Mouse (Mus musculus) ES-Bruce4 (cell line): ENCODE results near the gene Pdia4. TPM values are rescaled to one million over a fixed set of nuclear protein-coding genes. Genes with fewer than 3 reads are reported as not detected.
"Not testable (repeated sequence)": the region's sequence is repeated elsewhere in the genome, so short reads cannot be mapped to it uniquely, and the experiment has no call there.

Experiments used
- H3K27ac ChIP-seq: 2 replicates; pipeline ENCODE4 v1.5.1; 2012; ENCODE audit warnings: low read length, inconsistent platforms; ENCODE audit not compliant: insufficient read depth
- H3K27me3 ChIP-seq: 2 replicates; pipeline ENCODE4 v1.6.1; 2012; ENCODE audit warnings: mild to moderate bottlenecking, low read length, inconsistent platforms; ENCODE audit not compliant: control insufficient read depth, poor library complexity, insufficient read depth, severe bottlenecking
- H3K36me3 ChIP-seq: 2 replicates; pipeline ENCODE4 v1.6.1; 2012; ENCODE audit warnings: inconsistent platforms, mild to moderate bottlenecking, low read length, moderate library complexity; ENCODE audit not compliant: control insufficient read depth, poor library complexity, insufficient read depth, severe bottlenecking
- H3K4me1 ChIP-seq: one replicate; pipeline ENCODE4 v1.8.1; 2011; ENCODE audit warnings: low read length; ENCODE audit not compliant: control insufficient read depth, insufficient read depth
- H3K4me3 ChIP-seq: 2 replicates; pipeline ENCODE4 v1.5.1; 2011; ENCODE audit warnings: low read depth, mild to moderate bottlenecking, low read length
- H3K9ac ChIP-seq: 2 replicates; pipeline ENCODE4 v1.6.1; 2012; ENCODE audit warnings: low read depth, mild to moderate bottlenecking, inconsistent platforms; ENCODE audit not compliant: poor library complexity, severe bottlenecking
- H3K9me3 ChIP-seq: replicated peaks from 2 replicates; pipeline ENCODE4 v1.6.1; 2012; ENCODE audit warnings: mild to moderate bottlenecking, low read length, inconsistent platforms; ENCODE audit not compliant: control insufficient read depth, poor library complexity, insufficient read depth, severe bottlenecking
- CTCF ChIP-seq: IDR thresholded peaks from one replicate; pipeline ENCODE4 v1.8.1; 2011; ENCODE audit warnings: low read depth, low read length
- EP300 ChIP-seq: IDR thresholded peaks from 2 replicates; pipeline ENCODE4 v1.6.1; 2011; ENCODE audit warnings: low read depth, low read length; ENCODE audit not compliant: insufficient read depth
- POLR2A ChIP-seq: IDR thresholded peaks from one replicate; pipeline ENCODE4 v1.8.1; 2011; ENCODE audit warnings: low read length; ENCODE audit not compliant: insufficient read depth
- polyA plus RNA-seq: library from polyadenylated mRNA; stranded (reverse); fragments of >200 nt; gene quantifications from 2 replicates; pipeline ENCODE4 v1.2.4, GENCODE M21; 2011; ENCODE audit warnings: low read depth; ENCODE audit not compliant: missing spikeins, insufficient read depth, insufficient read length

The Pdia4 gene
- polyA plus RNA-seq, result 186 and 208 TPM in 2 replicates

- Histone ChIP-seq H3K9ac (peak within 1 kb of the TSS; percentile 84), H3K4me1 (peaks cover 1% of the 10 kb centered on the region), H3K4me3 (peak within 1 kb of the TSS; percentile 90), H3K36me3 (peaks cover 2% of the 10 kb centered on the region; the same call in 1 of the 2 replicates), H3K27me3 (no peaks in the 10 kb centered on the region), H3K27ac (peak within 1 kb of the TSS; percentile 7; the same call in 1 of the 2 replicates), H3K9me3 (no peaks in the 10 kb centered on the region)
- TF ChIP-seq EP300 (0 out of 2 replicates have a peak, but pooled peaks have one; percentile 23), CTCF (no peak), POLR2A (peak; percentile 89)
These were observed at the start of gene Pdia4 for GRCm38 (mm10) chr6:47813257-47813878. Gene Pdia4 (minus strand): TSS chr6:47813430.

- not testable (repeated sequence) for H3K4me3 ChIP-seq, H3K9me3 ChIP-seq, H3K36me3 ChIP-seq, H3K27ac ChIP-seq, H3K4me1 ChIP-seq, H3K9ac ChIP-seq, H3K27me3 ChIP-seq
These were observed 44.5 kb upstream of the Pdia4 start for GRCm38 (mm10) chr6:47857729-47858128.

GRCm38 (mm10) chr6:47857241-47857640, 44.0 kb upstream of the Pdia4 start:
- Histone ChIP-seq H3K27me3 (no peaks in the 10 kb centered on the region), H3K36me3 (no peaks in the 10 kb centered on the region), H3K9me3 (peaks cover 6% of the 10 kb centered on the region), H3K27ac (no peak overlapping the region), H3K4me1 (no peaks in the 10 kb centered on the region), H3K9ac (no peak overlapping the region), H3K4me3 (no peak overlapping the region)
- TF ChIP-seq POLR2A (no peak), CTCF (no peak), EP300 (no peak)

GRCm38 (mm10) chr6:47845779-47846178, 32.5 kb upstream of the Pdia4 start:
- H3K4me1 ChIP-seq, result no peaks in the 10 kb centered on the region
- no peak overlapping the region for H3K9ac ChIP-seq
- TF ChIP-seq POLR2A (no peak), EP300 (no peak), CTCF (no peak)
- no peak overlapping the region for H3K4me3 ChIP-seq
- H3K36me3 ChIP-seq, result no peaks in the 10 kb centered on the region
- H3K27me3 ChIP-seq, result no peaks in the 10 kb centered on the region
- H3K27ac ChIP-seq, result no peak overlapping the region
- H3K9me3 ChIP-seq, result no peaks in the 10 kb centered on the region

GRCm38 (mm10) chr6:47842337-47842736, 29.1 kb upstream of the Pdia4 start:
- Histone ChIP-seq H3K27ac (no peak overlapping the region), H3K36me3 (no peaks in the 10 kb centered on the region), H3K27me3 (0 out of 2 replicates have a peak, but pooled peaks cover 1% of the 10 kb centered on the region), H3K9ac (no peak overlapping the region), H3K4me1 (no peaks in the 10 kb centered on the region), H3K4me3 (no peak overlapping the region), H3K9me3 (no peaks in the 10 kb centered on the region)
- no peak for TF ChIP-seq POLR2A
- TF ChIP-seq EP300, result no peak
- TF ChIP-seq CTCF, result no peak

- Histone ChIP-seq H3K9ac (no peak overlapping the region), H3K4me3 (no peak overlapping the region), H3K9me3 (no peaks in the 10 kb centered on the region), H3K27me3 (0 out of 2 replicates have a peak, but pooled peaks cover 1% of the 10 kb centered on the region), H3K4me1 (no peaks in the 10 kb centered on the region), H3K36me3 (no peaks in the 10 kb centered on the region), H3K27ac (no peak overlapping the region)
- TF ChIP-seq CTCF (no peak), POLR2A (no peak), EP300 (no peak)
These were observed 28.6 kb upstream of the Pdia4 start for GRCm38 (mm10) chr6:47841831-47842230.
